Mouse (Mus musculus): ENCODE results near the gene Mapt. TPM values are rescaled to one million over a fixed set of nuclear protein-coding genes. Genes with fewer than 3 reads are reported as not detected.

The Mapt gene
- polyA plus RNA-seq, 1 experiment, result 0.94 TPM

DNA sequence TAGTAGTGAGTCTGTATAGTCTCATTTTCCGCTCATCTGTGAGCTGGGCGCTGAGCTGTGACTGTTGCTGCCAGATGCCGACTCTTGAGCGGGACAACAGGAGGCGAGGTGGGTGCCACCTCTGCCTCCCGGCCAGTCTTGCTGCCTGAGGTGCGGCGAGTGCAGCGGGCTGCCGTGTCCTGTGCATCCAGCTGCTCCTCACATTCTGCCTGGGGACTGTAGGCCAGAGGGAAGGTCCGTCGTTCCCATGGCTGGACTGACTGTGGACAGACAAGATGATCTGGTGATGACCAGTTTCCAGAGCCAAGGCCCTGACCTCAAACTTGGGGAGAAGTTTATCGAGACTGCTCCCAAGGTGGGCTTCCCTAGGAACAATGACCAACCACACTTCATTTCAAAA, 103.8 kb downstream of the Mapt start:
- Histone ChIP-seq H3K27me3 (ENCODE audit: control insufficient read depth, insufficient read depth, low read length) (no peaks in the 10 kb centered on the region), H3K36me3 (ENCODE audit: control insufficient read depth, insufficient read depth, low read length) (no peaks in the 10 kb centered on the region), H3K27ac (ENCODE audit: control insufficient read depth, insufficient read depth, low read depth, low read length) (no peak overlapping the region), H3K4me3 (ENCODE audit: control insufficient read depth, low read depth, low read length) (no peak overlapping the region), H3K4me1 (ENCODE audit: control insufficient read depth, insufficient read depth, low read length) (no peaks in the 10 kb centered on the region)
- TF ChIP-seq POLR2A (IDR thresholded peaks at IDR 0.05; ENCODE audit: control insufficient read depth, low read depth, low read length) (no peak), CTCF (IDR thresholded peaks at IDR 0.05; ENCODE audit: control insufficient read depth, insufficient read depth, insufficient replicate concordance, low read depth, low read length) (no peak)

DNA sequence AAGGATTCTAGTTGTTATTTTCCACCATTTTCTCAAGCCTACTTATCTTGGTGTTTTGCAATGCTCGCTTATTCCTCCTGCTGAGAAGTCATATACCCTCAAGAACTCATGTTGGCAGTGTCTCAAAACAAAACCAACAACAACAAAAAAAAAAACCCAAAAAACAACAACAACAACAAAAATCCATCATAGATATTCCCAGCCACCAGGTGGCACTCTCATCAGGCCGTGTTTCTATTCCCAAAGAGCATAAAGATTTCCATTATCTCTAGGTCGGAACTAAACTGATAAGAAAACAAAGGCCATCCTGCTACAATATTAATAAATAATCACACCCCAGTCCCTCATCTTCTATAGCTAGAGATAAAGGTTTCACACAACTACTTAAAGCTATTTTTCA, 115.7 kb downstream of the Mapt start:
- Histone ChIP-seq H3K27ac (ENCODE audit: control insufficient read depth, insufficient read depth, low read depth, low read length) (no peak overlapping the region), H3K27me3 (ENCODE audit: control insufficient read depth, insufficient read depth, low read length) (no peaks in the 10 kb centered on the region), H3K4me3 (ENCODE audit: control insufficient read depth, low read depth, low read length) (no peak overlapping the region), H3K4me1 (ENCODE audit: control insufficient read depth, insufficient read depth, low read length) (no peaks in the 10 kb centered on the region), H3K36me3 (ENCODE audit: control insufficient read depth, insufficient read depth, low read length) (peaks cover 4% of the 10 kb centered on the region; the same call in 1 of the 2 replicates)
- TF ChIP-seq POLR2A (IDR thresholded peaks at IDR 0.05; ENCODE audit: control insufficient read depth, low read depth, low read length) (no peak), CTCF (IDR thresholded peaks at IDR 0.05; ENCODE audit: control insufficient read depth, insufficient read depth, insufficient replicate concordance, low read depth, low read length) (no peak)

DNA sequence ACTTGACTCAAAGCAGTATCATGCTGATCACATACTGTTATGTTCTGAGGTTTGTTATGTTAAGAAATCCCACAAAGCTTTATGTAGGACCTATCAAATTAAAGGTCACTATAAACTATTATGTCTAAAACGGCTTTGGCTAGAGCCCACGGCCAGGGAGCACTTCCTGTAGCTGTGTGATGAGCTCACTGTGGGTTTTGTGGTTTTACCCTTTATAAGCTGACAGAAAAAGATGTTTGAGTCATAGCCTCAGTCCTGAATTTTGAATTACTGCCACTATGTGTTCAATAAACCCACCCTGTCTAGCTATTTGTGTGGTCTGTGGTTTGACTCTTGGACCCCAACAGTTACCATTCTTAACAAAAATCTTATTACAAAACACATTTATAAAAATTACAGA, 130.6 kb downstream of the Mapt start:
- no peaks in the 10 kb centered on the region for H3K36me3 ChIP-seq (ENCODE audit: control insufficient read depth, insufficient read depth, low read length)
- H3K4me1 ChIP-seq (ENCODE audit: control insufficient read depth, insufficient read depth, low read length), result no peaks in the 10 kb centered on the region
- no peak overlapping the region for H3K4me3 ChIP-seq (ENCODE audit: control insufficient read depth, low read depth, low read length)
- no peak overlapping the region for H3K27ac ChIP-seq (ENCODE audit: control insufficient read depth, insufficient read depth, low read depth, low read length)
- no peak for TF ChIP-seq CTCF (IDR thresholded peaks at IDR 0.05; ENCODE audit: control insufficient read depth, insufficient read depth, insufficient replicate concordance, low read depth, low read length)
- TF ChIP-seq POLR2A (IDR thresholded peaks at IDR 0.05; ENCODE audit: control insufficient read depth, low read depth, low read length), result no peak
- H3K27me3 ChIP-seq (ENCODE audit: control insufficient read depth, insufficient read depth, low read length), result no peaks in the 10 kb centered on the region

DNA sequence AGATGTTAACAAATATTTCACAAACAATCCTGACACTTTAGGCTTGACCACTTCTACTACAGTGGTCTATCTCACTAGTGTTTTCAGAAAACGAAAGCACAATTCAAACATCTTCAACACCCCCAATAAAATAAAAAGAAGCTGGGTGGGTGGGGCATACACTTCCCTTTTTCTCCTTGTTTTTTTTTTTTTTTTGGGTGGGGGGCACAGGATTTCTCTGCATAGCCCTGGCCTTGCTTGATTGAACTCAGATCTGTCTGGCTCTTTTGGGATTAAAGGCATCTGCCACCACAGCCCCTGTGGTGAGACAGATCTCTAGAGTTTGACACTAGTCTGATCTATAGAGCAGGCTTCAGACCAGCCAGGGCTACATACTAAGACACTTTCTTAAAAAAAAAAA, 131.5 kb downstream of the Mapt start:
- no peaks in the 10 kb centered on the region for H3K4me1 ChIP-seq (ENCODE audit: control insufficient read depth, insufficient read depth, low read length)
- H3K36me3 ChIP-seq (ENCODE audit: control insufficient read depth, insufficient read depth, low read length), result no peaks in the 10 kb centered on the region
- no peak for TF ChIP-seq POLR2A (IDR thresholded peaks at IDR 0.05; ENCODE audit: control insufficient read depth, low read depth, low read length)
- no peak for TF ChIP-seq CTCF (IDR thresholded peaks at IDR 0.05; ENCODE audit: control insufficient read depth, insufficient read depth, insufficient replicate concordance, low read depth, low read length)
- H3K4me3 ChIP-seq (ENCODE audit: control insufficient read depth, low read depth, low read length), result no peak overlapping the region
- no peak overlapping the region for H3K27ac ChIP-seq (ENCODE audit: control insufficient read depth, insufficient read depth, low read depth, low read length)
- H3K27me3 ChIP-seq (ENCODE audit: control insufficient read depth, insufficient read depth, low read length), result no peaks in the 10 kb centered on the region

DNA sequence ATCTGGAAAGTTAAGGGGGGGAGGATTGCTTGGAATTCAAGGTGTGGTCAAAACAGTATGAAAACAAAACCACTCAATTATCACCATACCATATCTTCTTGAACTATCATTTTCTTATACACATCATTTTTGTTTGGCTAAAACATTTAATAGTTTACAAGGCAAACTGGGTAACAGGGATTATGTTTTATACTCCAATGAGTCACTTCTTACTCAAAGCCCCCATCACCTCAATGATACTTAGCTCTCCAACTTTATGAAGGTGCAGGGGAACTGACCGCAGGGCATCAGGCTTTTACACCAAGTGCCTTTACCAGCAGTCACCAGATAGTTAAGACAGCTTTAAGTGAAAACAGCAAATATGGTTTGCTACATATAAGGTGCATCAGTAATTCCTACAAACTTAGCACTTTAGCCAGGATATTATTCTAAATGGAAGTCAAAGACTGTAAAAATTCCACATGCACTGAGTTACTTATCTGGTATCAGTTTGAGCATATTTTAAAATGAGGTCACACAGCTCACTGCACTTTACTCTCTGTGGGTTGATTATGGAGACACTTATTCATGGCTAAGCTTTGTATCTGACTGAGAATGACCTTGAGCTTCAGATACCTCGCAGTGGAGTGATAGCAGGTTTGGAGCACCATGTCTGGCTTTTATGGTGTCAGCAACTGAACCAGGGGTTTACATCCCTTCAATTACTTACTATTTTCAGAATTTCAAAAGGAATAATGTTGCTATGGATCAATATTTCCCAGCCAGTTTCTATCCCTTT, 132.8 kb downstream of the Mapt start:
- Histone ChIP-seq H3K36me3 (ENCODE audit: control insufficient read depth, insufficient read depth, low read length) (no peaks in the 10 kb centered on the region), H3K4me1 (ENCODE audit: control insufficient read depth, insufficient read depth, low read length) (no peaks in the 10 kb centered on the region), H3K27ac (ENCODE audit: control insufficient read depth, insufficient read depth, low read depth, low read length) (no peak overlapping the region), H3K27me3 (ENCODE audit: control insufficient read depth, insufficient read depth, low read length) (no peaks in the 10 kb centered on the region), H3K4me3 (ENCODE audit: control insufficient read depth, low read depth, low read length) (no peak overlapping the region)
- TF ChIP-seq POLR2A (IDR thresholded peaks at IDR 0.05; ENCODE audit: control insufficient read depth, low read depth, low read length) (no peak), CTCF (IDR thresholded peaks at IDR 0.05; ENCODE audit: control insufficient read depth, insufficient read depth, insufficient replicate concordance, low read depth, low read length) (no peak)

DNA sequence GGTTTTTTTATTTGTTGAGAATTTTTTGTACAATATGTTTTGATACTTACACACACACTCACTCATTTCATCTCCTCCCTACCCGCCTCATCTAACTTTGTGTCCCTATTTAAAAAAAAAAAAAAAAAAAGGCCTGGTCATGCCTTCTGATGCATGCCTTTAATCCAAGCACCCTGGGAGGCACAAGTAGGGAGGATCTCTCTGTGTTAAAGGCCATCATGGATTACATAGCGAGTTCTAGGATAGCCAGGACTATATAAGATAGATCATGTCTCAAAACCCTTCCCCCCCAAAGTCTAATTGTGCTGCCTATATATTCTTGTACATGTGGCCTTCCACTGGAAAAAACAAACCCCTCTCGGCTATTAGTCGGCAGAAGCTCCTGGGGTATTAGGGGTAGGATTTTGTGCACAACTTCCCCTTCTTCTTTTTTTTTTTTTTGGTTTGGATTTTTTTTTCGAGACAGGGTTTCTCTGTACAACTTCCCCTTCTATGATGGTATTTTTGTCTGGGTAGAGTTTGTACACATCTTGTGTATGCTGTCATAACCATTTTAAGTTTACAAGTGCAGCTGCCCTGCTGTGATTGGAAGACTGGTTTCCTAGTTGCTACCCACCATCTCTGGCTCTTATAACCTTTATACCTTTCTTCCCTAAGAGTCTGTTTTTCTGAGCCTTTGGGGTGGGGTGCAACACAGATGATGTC, 136.4 kb downstream of the Mapt start:
- no peaks in the 10 kb centered on the region for H3K36me3 ChIP-seq (ENCODE audit: control insufficient read depth, insufficient read depth, low read length)
- TF ChIP-seq CTCF (IDR thresholded peaks at IDR 0.05; ENCODE audit: control insufficient read depth, insufficient read depth, insufficient replicate concordance, low read depth, low read length) (no peak), POLR2A (IDR thresholded peaks at IDR 0.05; ENCODE audit: control insufficient read depth, low read depth, low read length) (no peak)
- H3K27ac ChIP-seq (ENCODE audit: control insufficient read depth, insufficient read depth, low read depth, low read length), result no peak overlapping the region
- no peaks in the 10 kb centered on the region for H3K27me3 ChIP-seq (ENCODE audit: control insufficient read depth, insufficient read depth, low read length)
- H3K4me3 ChIP-seq (ENCODE audit: control insufficient read depth, low read depth, low read length), result no peak overlapping the region
- no peaks in the 10 kb centered on the region for H3K4me1 ChIP-seq (ENCODE audit: control insufficient read depth, insufficient read depth, low read length)

DNA sequence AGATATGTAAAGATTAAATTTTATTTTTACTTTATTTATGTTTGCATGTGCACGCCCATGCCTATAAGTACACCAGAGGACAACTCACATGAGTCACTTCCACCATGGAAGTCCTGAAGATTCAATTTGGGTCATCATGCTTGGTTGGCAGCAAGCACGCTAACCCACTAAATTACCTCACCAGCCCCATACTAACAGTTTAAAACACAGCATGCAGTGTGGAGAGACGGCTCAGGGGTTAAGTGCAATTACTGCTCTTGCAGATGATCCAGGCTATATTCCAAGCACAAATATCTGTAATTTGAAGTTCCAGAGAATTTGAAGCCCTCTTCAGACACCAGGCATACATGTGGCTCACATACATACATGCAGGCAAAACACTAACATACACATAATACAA, 145.1 kb downstream of the Mapt start:
- Histone ChIP-seq H3K36me3 (ENCODE audit: control insufficient read depth, insufficient read depth, low read length) (no peaks in the 10 kb centered on the region), H3K27me3 (ENCODE audit: control insufficient read depth, insufficient read depth, low read length) (no peaks in the 10 kb centered on the region), H3K27ac (ENCODE audit: control insufficient read depth, insufficient read depth, low read depth, low read length) (no peak overlapping the region), H3K4me3 (ENCODE audit: control insufficient read depth, low read depth, low read length) (no peak overlapping the region), H3K4me1 (ENCODE audit: control insufficient read depth, insufficient read depth, low read length) (no peaks in the 10 kb centered on the region)
- TF ChIP-seq CTCF (IDR thresholded peaks at IDR 0.05; ENCODE audit: control insufficient read depth, insufficient read depth, insufficient replicate concordance, low read depth, low read length), result no peak
- no peak for TF ChIP-seq POLR2A (IDR thresholded peaks at IDR 0.05; ENCODE audit: control insufficient read depth, low read depth, low read length)

Measured in testis, adult 2 months (tissue).